11 mouse cellular contexts compared by ENCODE assay signal in the genomic region with DNA sequence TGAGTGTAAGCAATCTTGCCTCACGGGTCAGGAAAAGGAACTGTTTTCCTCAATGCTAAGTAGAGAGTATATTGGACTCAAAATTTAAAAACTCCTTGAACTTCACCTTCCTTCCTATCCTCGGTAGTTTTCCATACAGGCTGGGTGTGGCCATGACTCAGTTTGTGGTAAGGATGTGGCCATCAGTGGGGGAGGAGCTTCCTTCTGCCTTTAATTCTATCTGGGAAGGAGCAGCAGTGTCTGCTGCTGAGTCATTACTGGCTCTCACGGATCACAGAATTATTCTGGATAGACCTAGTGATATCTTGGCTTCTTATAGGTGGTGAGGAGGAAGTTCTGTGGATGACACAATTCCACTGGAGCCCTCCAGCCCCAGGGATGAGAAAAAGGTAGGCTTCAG. TPM values are rescaled to one million over a fixed set of nuclear protein-coding genes. Genes with fewer than 3 reads are reported as not detected.
A peak's percentile ranks its signal among the peaks of the same experiment; 100 is the strongest.
DNase-seq lines count a peak whose midpoint lies in the region; ATAC-seq and TF ChIP-seq lines count a peak whose summit lies in the region.
"Had no signal": no experiment of that assay in that cellular context is flagged by ENCODE, and none has a peak within 500 bp of the region (broad histone marks: within the 10 kb centered on the region; RNA-seq: fewer than 3 reads in every experiment).

No protein-coding gene starts in this region.

- H3K4me1 ChIP-seq in kidney, adult 2 months (ENCODE audit: control insufficient read depth, insufficient read depth, low read length), result peaks cover 3% of the 10 kb centered on the region; the same call in 1 of the 2 replicates
- H3K4me1 ChIP-seq in forebrain, embryonic 11.5 days (replicated peaks; ENCODE audit: control insufficient read depth, insufficient read depth, low read length), result 0 out of 2 replicates have a peak, but pooled peaks cover 1% of the 10 kb centered on the region

- no peak for TF ChIP-seq CTCF in kidney, adult 2 months (conservative IDR thresholded peaks at IDR 0.05; ENCODE audit: insufficient read depth, insufficient read length, low read depth, low read length)
- TF ChIP-seq CTCF in C2C12 (IDR thresholded peaks at IDR 0.05; ENCODE audit: control insufficient read depth, insufficient read depth, insufficient read length), result no peak

- H3K4me2 ChIP-seq in forebrain, embryonic 11.5 days (ENCODE audit: low read depth, low read length, severe bottlenecking), result no peak overlapping the region
- H3K4me2 ChIP-seq: embryonic facial prominence, embryonic 12.5 days; heart, embryonic 11.5 days; limb, embryonic 13.5 days had no signal

- 42% methylated on average over 3 of the region's 3 CpGs for WGBS in kidney, adult 2 months
- WGBS in forebrain, embryonic 11.5 days, result 43% methylated on average over 3 of the region's 3 CpGs

- H3K4me3 ChIP-seq in kidney, adult 2 months (ENCODE audit: insufficient read depth, low read depth, low read length), result no peak overlapping the region
- no peak overlapping the region for H3K4me3 ChIP-seq in C2C12 (ENCODE audit: insufficient read depth, poor library complexity, severe bottlenecking)
- no peak overlapping the region for H3K4me3 ChIP-seq in forebrain, embryonic 11.5 days (ENCODE audit: low read depth, low read length)
- H3K4me3 ChIP-seq: embryonic facial prominence, embryonic 12.5 days; limb, embryonic 13.5 days had no signal

- no peaks in the 10 kb centered on the region for H3K27me3 ChIP-seq in kidney, adult 2 months (replicated peaks; ENCODE audit: control insufficient read depth, insufficient read depth, low read length)
- no peaks in the 10 kb centered on the region for H3K27me3 ChIP-seq in C2C12 (ENCODE audit: control insufficient read depth, insufficient read depth, insufficient read length)
- H3K27me3 ChIP-seq in forebrain, embryonic 11.5 days (ENCODE audit: control insufficient read depth, insufficient read depth, low read length), result no peaks in the 10 kb centered on the region
- H3K27me3 ChIP-seq: embryonic facial prominence, embryonic 12.5 days; limb, embryonic 13.5 days had no signal

- no peaks in the 10 kb centered on the region for H3K36me3 ChIP-seq in kidney, adult 2 months (ENCODE audit: control insufficient read depth, insufficient read depth, low read length)
- peaks cover 36% of the 10 kb centered on the region for H3K36me3 ChIP-seq in C2C12 (ENCODE audit: control insufficient read depth, insufficient read depth)
- H3K36me3 ChIP-seq in forebrain, embryonic 11.5 days (ENCODE audit: control insufficient read depth, insufficient read depth, low read length), result peaks cover 6% of the 10 kb centered on the region; the same call in 1 of the 2 replicates

- ATAC-seq in forebrain, embryonic 11.5 days (replicated peaks; ENCODE audit: low FRiP score), result no peak

- peaks cover 47% of the 10 kb centered on the region for H3K79me2 ChIP-seq in C2C12 (ENCODE audit: control insufficient read depth, insufficient read depth)

- no peaks in the 10 kb centered on the region for H3K9me3 ChIP-seq in forebrain, embryonic 11.5 days (ENCODE audit: control insufficient read depth, low read length)
- H3K9me3 ChIP-seq: embryonic facial prominence, embryonic 12.5 days; limb, embryonic 13.5 days had no signal

- peak overlapping the region; percentile 47; the same call in 1 of the 2 replicates for H3K27ac ChIP-seq in kidney, adult 2 months (ENCODE audit: insufficient read depth, low read depth, low read length)
- H3K27ac ChIP-seq in forebrain, embryonic 11.5 days (ENCODE audit: low read depth, low read length), result no peak overlapping the region
- H3K27ac ChIP-seq: embryonic facial prominence, embryonic 12.5 days; limb, embryonic 13.5 days had no signal

- H3K9ac ChIP-seq in forebrain, embryonic 11.5 days (ENCODE audit: low read length), result no peak overlapping the region
- H3K9ac ChIP-seq: embryonic facial prominence, embryonic 12.5 days; limb, embryonic 13.5 days had no signal

- DNase-seq in kidney, adult 2 months, result peak; percentile 52
- DNase-seq in kidney, postnatal 25 days, result no peak
- DNase-seq in ZHBTc4 (ENCODE audit: low read depth, low spot score) (peak; percentile 79), liver (peak; percentile 70)
- DNase-seq in embryo, embryonic 10.5 days (ENCODE audit: low spot score), result no peak
- no peak for DNase-seq in forebrain, embryonic 11.5 days (ENCODE audit: low spot score)
- no peak for DNase-seq in yolk sac, embryonic 10.5 days (ENCODE audit: low spot score)

- peak overlapping the region; percentile 34 for H3ac ChIP-seq in C2C12 (ENCODE audit: control insufficient read depth, insufficient read length, low read depth)

- H3K79me3 ChIP-seq in C2C12 (ENCODE audit: low read depth), result peaks cover 31% of the 10 kb centered on the region

- no peak for TF ChIP-seq POLR2A in kidney, adult 2 months (IDR thresholded peaks at IDR 0.05; ENCODE audit: low read depth, low read length)

TF ChIP-seq in C2C12, 6 proteins besides CTCF, POLR2A, EP300 and RAD21:
- peak; percentile 40 for TF ChIP-seq CEBPB (IDR thresholded peaks at IDR 0.05; ENCODE audit: low read depth)
- TF ChIP-seq MYOG (IDR thresholded peaks at IDR 0.05; ENCODE audit: control insufficient read depth, extremely low read depth, insufficient read length), result no peak
- TF ChIP-seq FOSL1 (IDR thresholded peaks at IDR 0.05; ENCODE audit: insufficient read depth, low read length, poor library complexity, severe bottlenecking), result peak; percentile 80
- TF ChIP-seq USF1 (IDR thresholded peaks at IDR 0.05; ENCODE audit: low read depth), result no peak

RNA-seq across cellular contexts. Expression of a gene that starts 2.8 kb away (rescaled TPM):
- 669 and 682 TPM in 2 replicates for polyA plus RNA-seq in kidney, adult 2 months (2012; rRNA removed)
- 4,379 TPM for polyA plus RNA-seq in C2C12 (2012; fragmentation: generic; extraction: Trizol)
- 2,195 and 2,371 TPM in 2 replicates for polyA plus RNA-seq in forebrain, embryonic 11.5 days (2014; fragmentation: Nextera tagmentation; extraction: Ambion mirVana)

RNA-seq across cellular contexts. Expression of a gene that starts 26.6 kb away (rescaled TPM):
- polyA plus RNA-seq in kidney, adult 2 months (2012; rRNA removed), result 0.31 and 0.53 TPM in 2 replicates
- 1.8 TPM for polyA plus RNA-seq in C2C12 (2012; fragmentation: generic; extraction: Trizol)
- 0.40 and 0.48 TPM in 2 replicates for polyA plus RNA-seq in forebrain, embryonic 11.5 days (2014; fragmentation: Nextera tagmentation; extraction: Ambion mirVana)

RNA-seq across cellular contexts. Expression of a gene that starts 36.3 kb away (rescaled TPM):
- polyA plus RNA-seq in kidney, adult 2 months (2012; rRNA removed), result 15.3 and 19.1 TPM in 2 replicates
- polyA plus RNA-seq in C2C12 (2012; fragmentation: generic; extraction: Trizol), result 6.0 TPM
- polyA plus RNA-seq in forebrain, embryonic 11.5 days (2014; fragmentation: Nextera tagmentation; extraction: Ambion mirVana), result 77.3 and 85.4 TPM in 2 replicates

Comparison
In these comparisons a context has a peak if more than half of its experiments do, and no peak if none do; other contexts are left out.
1. DNase-seq: peak in kidney, adult 2 months (single experiment), ZHBTc4 (single experiment) and liver (single experiment); none in kidney, postnatal 25 days (0 of 2), embryo, embryonic 10.5 days (single experiment), forebrain, embryonic 11.5 days (single experiment) and yolk sac, embryonic 10.5 days (single experiment).